Mouse (Mus musculus): ENCODE measurements around the gene Pcdh20.

The Pcdh20 gene

DNA sequence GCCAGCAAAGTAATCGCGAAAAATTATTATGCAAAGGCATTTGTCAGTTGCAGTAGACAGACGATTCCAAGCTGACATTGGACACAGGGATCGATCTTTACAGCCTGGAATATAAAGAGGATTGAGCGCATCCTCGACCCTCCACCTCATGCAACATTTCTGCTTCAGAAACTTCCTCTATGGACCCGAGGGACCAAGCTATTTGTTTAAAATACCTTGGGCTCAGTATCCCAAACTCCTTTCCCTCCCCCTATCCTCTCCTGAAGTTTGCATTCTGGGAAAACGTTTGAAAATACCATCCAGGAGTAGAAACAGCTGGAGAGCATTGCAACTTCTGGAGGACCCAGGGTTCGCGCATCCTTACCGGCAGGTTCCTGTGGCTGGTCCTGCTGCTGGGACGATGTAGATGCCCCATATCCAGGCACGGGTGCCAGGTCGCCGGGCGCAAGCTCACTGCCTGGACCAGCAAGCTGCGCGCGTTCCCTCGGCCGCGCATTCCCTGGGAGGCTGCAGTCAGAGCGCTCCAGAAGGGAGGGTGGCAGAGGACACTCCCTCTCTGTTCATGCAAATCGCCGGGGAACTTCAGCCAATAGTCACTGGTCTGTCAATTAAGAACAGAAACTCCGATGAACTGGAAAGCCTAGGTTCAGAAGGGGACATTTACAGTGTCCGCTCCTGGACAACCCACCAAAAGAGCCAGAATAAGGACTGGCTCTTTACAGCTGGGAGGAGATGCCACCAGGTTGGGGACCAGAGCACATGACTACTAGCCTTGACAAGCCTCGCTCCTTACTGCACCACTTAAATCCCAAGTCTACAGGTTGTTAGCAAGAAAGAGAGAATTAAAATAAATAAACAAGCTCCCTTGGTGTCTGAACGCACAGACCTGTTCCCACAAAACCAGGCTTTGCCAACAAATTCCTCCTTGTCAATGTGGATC, at the start of gene Pcdh20:
TSS of gene Pcdh20 (minus strand) at position 902 of the 940 bp plus-strand sequence.
- DNase-seq, result peak; percentile 69 to 75

DNA sequence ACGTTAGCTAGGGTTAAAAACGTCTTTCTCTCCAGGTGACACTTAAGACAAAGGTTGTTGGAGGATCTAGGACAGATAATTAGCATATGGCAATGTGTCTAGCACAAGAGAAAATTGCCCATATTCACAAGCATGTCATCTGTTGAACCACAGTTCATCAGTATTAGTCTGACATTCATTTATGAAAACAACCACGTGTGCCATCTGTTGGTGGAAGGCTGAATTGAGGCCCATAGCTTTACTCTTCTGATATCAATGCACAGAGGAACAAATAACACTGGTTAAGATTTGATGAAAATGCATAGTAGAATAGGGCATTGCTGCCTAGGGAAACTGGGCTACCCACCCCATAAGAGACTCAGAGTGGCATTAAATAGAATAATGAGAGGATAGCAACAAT, 8.7 kb upstream of the Pcdh20 start:
- peak; percentile 71 to 73 for DNase-seq

DNA sequence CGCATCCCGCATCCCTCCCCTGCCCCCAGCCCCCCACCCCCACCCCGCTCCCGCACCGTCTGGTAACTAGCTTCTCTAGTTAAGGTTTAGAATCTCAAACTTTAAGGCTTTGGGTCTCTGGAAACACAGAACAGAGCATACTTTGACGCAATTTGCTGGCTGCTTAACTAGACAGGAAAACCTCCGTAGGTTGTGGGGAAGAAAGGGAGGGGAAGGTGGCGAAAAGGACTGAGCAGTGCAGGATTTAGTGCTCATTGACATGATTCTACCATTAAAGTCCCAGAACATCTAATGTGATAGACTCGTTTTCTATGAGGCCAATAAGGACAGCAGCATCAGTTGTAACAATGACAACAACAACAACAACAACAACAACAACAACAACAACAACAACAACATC, 1.2 kb downstream of the Pcdh20 start:
- DNase-seq, result peak in 1 of 2 experiments; percentile 7

DNA sequence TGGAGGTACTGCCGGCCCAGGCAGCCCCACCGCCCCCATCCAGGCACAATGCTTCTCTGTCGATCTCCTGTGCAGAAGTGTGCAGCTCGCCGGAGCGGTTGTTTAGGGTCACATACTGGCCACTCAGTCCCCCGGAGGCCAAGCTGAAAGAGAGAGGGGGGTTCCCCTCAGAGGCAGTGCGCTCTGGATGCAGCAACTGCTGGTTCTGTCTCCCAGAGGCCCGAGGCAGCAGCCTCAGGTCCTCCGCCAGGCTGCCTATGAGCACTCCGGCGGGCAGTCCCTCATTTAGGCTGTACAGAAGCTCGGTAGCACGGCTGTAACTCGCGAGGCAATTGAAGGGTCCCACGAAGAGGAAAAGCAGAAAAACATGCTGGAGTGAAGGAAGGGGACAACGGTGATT, 1.8 kb downstream of the Pcdh20 start:
- DNase-seq, result peak; percentile 30 to 41

GRCm38 (mm10) chr14:88466416-88466815, 4.8 kb downstream of the Pcdh20 start:
- peak; percentile 66 to 82 for DNase-seq

DNA sequence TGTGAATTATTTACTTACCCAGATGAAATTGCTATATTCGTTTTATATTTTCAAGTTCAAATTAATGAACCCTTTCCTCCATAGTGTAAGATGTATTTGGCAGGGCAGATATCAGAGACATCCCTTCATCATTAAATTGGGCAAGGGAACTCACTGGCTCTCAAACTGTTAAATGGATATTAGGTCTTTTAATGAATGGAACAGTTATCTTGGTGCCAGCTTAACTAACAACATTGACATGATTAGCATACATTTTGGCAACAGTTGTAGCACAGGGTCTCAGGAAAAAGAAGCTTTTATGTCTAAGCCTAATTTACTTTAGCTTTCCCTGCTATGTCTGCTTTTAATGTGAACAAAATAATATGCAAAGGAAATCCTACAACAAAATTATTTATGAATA, 6.8 kb downstream of the Pcdh20 start:
- no peak for DNase-seq

- no peak for DNase-seq
These were observed 7.8 kb downstream of the Pcdh20 start for GRCm38 (mm10) chr14:88463357-88463756.

DNA sequence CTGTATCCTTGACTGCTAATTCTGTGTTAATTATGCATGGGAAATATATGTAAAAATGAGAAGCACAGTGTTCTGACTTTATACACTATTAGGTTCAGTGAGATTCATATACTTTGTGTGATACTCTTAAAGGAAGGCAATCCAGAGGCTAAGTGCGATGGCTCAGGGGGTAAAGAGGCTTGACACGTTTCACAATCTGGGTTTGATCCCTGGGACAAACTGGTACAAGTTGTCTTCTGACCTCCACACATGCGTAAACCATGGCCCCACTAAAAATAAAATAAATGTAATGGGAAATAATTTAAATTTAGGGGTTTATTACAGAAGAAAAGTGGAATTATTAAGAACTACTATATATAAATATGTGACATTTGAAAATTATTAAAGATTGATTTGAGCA, 8.3 kb downstream of the Pcdh20 start:
- no peak for DNase-seq

DNA sequence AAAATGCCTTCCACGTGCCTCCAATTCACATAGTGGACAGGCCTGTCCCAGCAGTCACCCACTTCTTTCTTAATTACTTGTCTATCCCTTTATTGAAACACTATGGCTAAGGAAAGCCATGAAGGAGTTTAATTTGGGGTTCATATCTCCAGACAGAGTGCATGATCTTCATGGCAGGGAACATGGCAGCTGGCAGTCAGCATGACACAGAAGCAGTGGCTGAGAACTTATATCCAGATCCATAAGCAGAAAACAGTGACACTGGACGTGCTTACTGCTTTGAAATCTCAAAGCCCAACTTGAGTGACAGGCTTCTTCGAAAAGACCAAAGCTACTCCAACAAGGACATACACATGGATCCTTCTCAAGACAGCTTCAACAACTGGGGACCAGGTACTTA, 10.5 kb downstream of the Pcdh20 start:
- no peak for DNase-seq

DNA sequence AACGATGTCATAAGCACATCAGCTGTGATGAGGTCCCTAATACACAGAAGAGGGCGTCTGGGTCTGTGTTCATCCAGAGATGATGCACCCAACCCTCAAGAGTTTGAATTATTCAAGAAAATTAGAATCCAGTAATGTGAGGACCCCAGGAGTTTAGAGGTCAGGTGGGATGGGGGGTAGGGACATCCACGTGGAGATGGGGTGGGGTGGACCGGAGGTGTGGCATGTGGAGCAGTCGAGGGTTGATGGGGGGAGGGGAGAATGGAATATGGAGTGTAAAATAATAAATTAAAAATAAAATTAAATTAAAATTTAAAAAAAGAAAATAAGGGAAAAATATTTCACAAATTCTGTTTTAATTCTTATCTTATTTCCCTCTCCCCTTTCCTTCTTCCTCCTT, 27.9 kb downstream of the Pcdh20 start:
- no peak for DNase-seq

GRCm38 (mm10) chr14:88429393-88429792, 41.8 kb downstream of the Pcdh20 start:
- no peak for DNase-seq

DNA sequence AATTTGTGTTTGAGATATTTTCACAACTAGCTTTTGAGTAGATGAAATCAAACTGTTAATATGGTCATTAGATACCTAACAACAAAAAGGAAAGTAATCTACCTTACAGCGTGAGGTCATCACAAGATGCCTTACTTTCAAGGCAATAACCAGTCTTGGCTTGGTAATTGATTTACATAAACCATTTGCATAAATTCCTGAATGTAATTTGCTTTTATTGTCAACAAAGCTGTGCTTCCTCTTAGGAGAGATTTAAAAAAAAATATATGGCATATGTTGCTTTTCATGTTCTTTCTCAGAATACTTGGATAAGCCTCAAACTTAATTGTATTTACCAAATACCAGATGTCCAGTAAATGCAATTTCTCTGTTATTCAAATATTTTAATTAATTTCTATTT, 43.8 kb downstream of the Pcdh20 start:
- no peak for DNase-seq
